Mouse (Mus musculus): ENCODE data around the gene Ets2. TPM values are rescaled to one million over a fixed set of nuclear protein-coding genes. Genes with fewer than 3 reads are reported as not detected.
A peak's percentile ranks its signal among the peaks of the same experiment; 100 is the strongest.
"Not testable (repeated sequence)": the region's sequence is repeated elsewhere in the genome, so short reads cannot be mapped to it uniquely, and the experiment has no call there.

The Ets2 gene
- total RNA-seq, 2 experiments from 2014 or later: 42.5 to 44.0 TPM

GRCm38 (mm10) chr16:95763201-95763600, 61.3 kb downstream of the Ets2 start:
- intact Hi-C loops (cut with DNase I): no loop called here
- DNase-seq: no peak

- DNase-seq; intact Hi-C loops (cut with DNase I): not testable (repeated sequence)
These were observed 62.2 kb downstream of the Ets2 start for GRCm38 (mm10) chr16:95764041-95764440.

- DNase-seq: peak; percentile 29
- intact Hi-C loops (cut with DNase I): no loop called here
These were observed 64.3 kb downstream of the Ets2 start for GRCm38 (mm10) chr16:95766181-95766580.

DNA sequence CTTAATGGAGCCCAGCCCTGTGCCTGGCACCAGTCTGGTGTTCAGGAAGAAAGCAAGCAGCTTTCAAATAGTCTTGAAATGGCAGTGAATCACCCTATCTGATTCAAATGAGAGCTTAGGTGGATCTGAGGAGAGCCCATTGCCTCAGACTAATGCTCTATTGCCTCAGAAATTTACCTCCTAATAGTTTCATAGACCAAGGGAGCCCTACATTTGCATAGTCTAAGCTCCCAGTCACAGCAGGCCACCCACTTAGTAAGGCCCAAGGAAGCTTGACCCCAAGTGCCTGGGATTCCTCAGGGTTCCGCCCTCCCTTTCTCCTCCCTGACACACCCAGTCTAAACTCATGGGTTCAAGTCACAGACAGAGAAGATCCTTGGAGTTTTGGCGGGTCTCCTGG, 65.4 kb downstream of the Ets2 start:
- DNase-seq: no peak
- intact Hi-C loops (cut with DNase I): no loop called here

- intact Hi-C loops (cut with DNase I): no loop called here
These were observed 67.5 kb downstream of the Ets2 start for GRCm38 (mm10) chr16:95769066-95769995.

DNA sequence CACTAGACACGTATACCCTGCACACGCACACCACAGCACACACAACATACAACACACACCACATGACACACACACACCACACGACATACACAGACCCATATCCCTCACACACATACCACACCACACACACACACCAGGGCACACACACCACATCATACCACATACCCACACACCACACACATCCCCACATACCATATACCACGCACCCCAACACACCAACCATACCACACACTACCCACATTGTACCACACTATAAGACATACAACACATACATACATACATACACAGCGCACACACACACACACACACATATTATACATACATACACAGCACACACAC, 68.1 kb downstream of the Ets2 start:
- intact Hi-C loops (cut with DNase I): no loop called here
- DNase-seq: no peak

More at GRCm38 (mm10) chr16:95769066-95769995, 67.5 kb downstream of the Ets2 start:
- DNase-seq: no peak

DNA sequence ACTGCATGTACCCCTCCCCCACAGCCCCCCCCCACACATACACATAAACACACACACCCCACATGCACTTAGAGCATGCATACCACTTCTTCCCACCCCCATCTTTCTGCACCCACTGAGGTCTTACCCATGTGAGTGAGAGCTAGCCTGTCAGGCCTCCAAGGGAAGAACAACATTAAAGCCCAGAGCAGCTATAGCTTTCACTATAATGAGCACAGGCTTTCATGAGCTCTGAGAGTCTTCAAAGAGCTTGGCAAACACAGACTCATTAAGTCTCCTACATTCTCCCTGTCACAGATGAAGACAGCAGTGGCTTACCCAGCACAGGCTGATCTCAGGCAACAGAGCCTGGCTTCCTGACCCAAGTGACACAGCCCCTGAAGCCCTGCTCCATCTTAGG, 68.5 kb downstream of the Ets2 start:
- intact Hi-C loops (cut with DNase I): no loop called here
- DNase-seq: no peak

Other genes with a start within 250 kb of the Ets2 start
- gene Erg, start 115.5 kb upstream of the Ets2 start, total RNA-seq (2021): 10 to 100 TPM in 1 of 2 experiments, 1 to 10 TPM in 1; 8.9 to 10.2 TPM

Data from left cerebral cortex, postnatal 4 days (tissue).